Mouse (Mus musculus) embryonic facial prominence, embryonic 14.5 days (tissue): ENCODE results near the gene Rnf169. TPM values are rescaled to one million over a fixed set of nuclear protein-coding genes. Genes with fewer than 3 reads are reported as not detected.

Experiments
- ATAC-seq: fragments of 200-750 bp; cut with Nextera tagmentation; 2 replicates; pipeline ENCODE4 v1.8.0; 2017; ENCODE audit warnings: low read depth, moderate number of reproducible peaks, moderate TSS enrichment
- DNase-seq: peaks from one replicate; pipeline ENCODE4 v3.0.0-alpha.2; 2015; ENCODE audit warnings: low spot score
- H3K27ac ChIP-seq: fragments of 300-500 bp; sonication (generic); replicated peaks from 2 replicates; pipeline ENCODE4 v1.5.1; 2014; ENCODE audit warnings: low read depth, mild to moderate bottlenecking, low read length, moderate library complexity
- H3K27me3 ChIP-seq: fragments of 300-500 bp; sonication (generic); replicated peaks from 2 replicates; pipeline ENCODE4 v1.6.1; 2014; ENCODE audit warnings: low read length; ENCODE audit not compliant: control insufficient read depth, insufficient read depth
- H3K36me3 ChIP-seq: fragments of 300-500 bp; sonication (generic); 2 replicates; pipeline ENCODE4 v1.6.1; 2014; ENCODE audit warnings: low read length, mixed read lengths; ENCODE audit not compliant: control insufficient read depth, insufficient read depth
- H3K4me1 ChIP-seq: fragments of 300-500 bp; sonication (generic); 2 replicates; pipeline ENCODE4 v1.6.1; 2014; ENCODE audit warnings: antibody characterized with exemption, low read length; ENCODE audit not compliant: control insufficient read depth, insufficient read depth
- H3K4me2 ChIP-seq: fragments of 300-500 bp; sonication (generic); 2 replicates; pipeline ENCODE4 v1.6.1; 2014; ENCODE audit warnings: low read depth, mild to moderate bottlenecking, low read length, moderate library complexity, mixed read lengths
- H3K4me3 ChIP-seq: fragments of 300-500 bp; sonication (generic); 2 replicates; pipeline ENCODE4 v1.5.1; 2014; ENCODE audit warnings: low read depth, mild to moderate bottlenecking, low read length
- H3K9ac ChIP-seq: fragments of 300-500 bp; sonication (generic); 2 replicates; pipeline ENCODE4 v1.6.1; 2014; ENCODE audit warnings: low read depth, mild to moderate bottlenecking, low read length, moderate library complexity, mixed read lengths
- H3K9me3 ChIP-seq: fragments of 300-500 bp; sonication (generic); 2 replicates; pipeline ENCODE4 v1.6.1; 2016; ENCODE audit warnings: low read length; ENCODE audit not compliant: control insufficient read depth
- WGBS: fragments of 180-500 bp; shearing (Covaris S2); extraction: QIAGEN DNeasy Blood & Tissue Kit; methylation state at CpG from one replicate; pipeline ENCODE4 v1.1.7; 2014; 5-methylcytosine and 5-hydroxymethylcytosine counted together
- polyA plus RNA-seq: library from polyadenylated mRNA; unstranded; fragments of >200 nt; fragmentation: Nextera tagmentation; extraction: Ambion mirVana; gene quantifications from 2 replicates; pipeline ENCODE4 v1.2.1, GENCODE M21; 2014

Rnf169 gene
- polyA plus RNA-seq, 1 experiment from 2014 or later: 5.9 TPM

DNA sequence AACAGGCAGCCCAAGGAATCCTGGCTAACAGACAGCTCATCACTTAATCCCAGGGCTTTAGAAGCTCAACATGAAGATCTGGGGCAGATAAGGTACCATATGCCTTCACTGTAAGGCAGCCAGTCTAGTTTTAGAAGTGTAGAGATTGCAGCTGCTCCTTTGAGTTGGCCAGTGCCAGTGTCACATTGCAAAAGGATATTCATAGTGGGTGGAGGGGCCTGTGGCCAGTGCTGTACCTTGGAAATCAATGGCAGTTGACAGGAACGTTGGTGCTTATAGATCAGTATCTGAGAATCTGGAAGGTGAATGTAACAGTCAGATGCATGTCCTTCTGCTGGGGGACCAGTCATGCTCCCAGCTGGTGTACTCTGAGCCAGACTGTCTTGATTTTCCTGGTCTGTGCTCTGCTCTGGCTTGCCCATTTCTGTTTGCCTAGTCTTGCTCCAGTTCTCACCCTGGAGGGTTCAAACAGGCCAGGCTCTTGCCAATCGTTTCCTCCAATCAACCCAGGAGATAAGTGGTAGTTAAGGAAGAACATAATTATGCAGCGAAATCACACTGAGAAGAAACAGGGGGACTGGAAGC, 75.7 kb downstream of the Rnf169 start:
- Histone ChIP-seq H3K27me3 (no peaks in the 10 kb centered on the region), H3K4me1 (0 out of 2 replicates have a peak, but pooled peaks cover 3% of the 10 kb centered on the region), H3K27ac (no peak overlapping the region), H3K36me3 (no peaks in the 10 kb centered on the region), H3K4me2 (no peak overlapping the region), H3K4me3 (no peak overlapping the region), H3K9ac (no peak overlapping the region), H3K9me3 (no peaks in the 10 kb centered on the region)
- peak; percentile 51 for DNase-seq
- WGBS: 45% methylated on average over 3 of the region's 3 CpGs
- 0 out of 2 replicates have a peak, but pooled peaks have one; percentile 12 for ATAC-seq

DNA sequence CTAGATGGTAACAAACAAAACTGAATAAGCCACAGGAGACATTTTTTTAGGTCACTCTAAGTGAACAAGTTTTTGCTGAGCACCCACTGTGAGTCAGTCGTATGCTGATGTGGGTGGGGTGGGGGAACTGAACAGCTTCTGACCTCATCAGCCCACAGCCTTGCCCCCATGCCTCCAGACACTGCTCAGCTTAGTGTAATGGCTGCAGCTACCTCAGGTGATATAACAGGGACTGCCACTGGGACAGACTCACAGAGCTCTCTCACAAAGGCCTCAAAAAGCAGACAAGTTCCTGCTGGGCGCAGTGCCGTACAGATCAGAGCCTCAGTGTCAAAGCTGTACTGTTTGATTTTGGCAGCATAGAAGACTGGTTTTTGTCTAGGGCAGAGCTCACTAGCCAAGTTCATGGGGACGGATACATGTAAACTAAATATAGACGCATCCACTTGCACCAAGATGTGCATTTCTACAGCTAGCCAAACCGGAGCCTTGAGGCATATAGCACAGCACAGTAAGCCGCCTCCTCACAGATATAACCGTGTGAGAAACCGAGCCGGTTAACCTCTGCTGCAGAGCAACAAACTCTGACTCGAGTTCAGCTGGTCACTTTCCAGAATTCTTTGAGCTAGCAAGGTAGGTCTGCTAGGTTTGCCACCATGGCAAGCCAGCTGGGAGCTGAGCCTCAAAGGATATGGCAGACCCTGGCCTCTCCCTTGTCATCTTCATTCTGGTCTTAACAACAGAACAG, 77.2 kb downstream of the Rnf169 start:
- Histone ChIP-seq H3K27me3 (no peaks in the 10 kb centered on the region), H3K4me3 (no peak overlapping the region), H3K4me1 (0 out of 2 replicates have a peak, but pooled peaks cover 3% of the 10 kb centered on the region), H3K36me3 (no peaks in the 10 kb centered on the region), H3K27ac (no peak overlapping the region), H3K9ac (no peak overlapping the region), H3K9me3 (no peaks in the 10 kb centered on the region), H3K4me2 (no peak overlapping the region)
- WGBS: 65% methylated on average over 11 of the region's 11 CpGs
- no peak for DNase-seq
- ATAC-seq: no peak

DNA sequence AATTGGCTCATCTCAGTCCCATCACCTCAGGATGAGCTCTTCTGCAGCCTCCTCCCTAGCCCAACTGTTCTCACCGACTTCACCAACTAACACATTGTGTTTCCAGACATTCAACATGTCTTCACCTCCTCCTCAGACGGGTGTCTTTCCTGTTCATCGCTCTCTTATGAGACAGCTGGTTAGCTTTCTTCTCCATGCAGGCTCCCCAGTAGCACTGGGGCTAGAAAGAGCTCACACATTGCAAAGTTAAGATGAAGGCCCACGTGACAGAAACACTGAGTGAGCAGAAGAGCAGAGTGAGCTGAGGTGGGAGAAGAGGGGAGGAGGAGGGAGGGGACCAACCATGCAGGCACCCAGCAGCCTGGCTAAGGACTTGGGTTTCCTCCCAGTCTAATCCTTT, 78.0 kb downstream of the Rnf169 start:
- no peaks in the 10 kb centered on the region for H3K27me3 ChIP-seq
- H3K9ac ChIP-seq: no peak overlapping the region
- H3K9me3 ChIP-seq: no peaks in the 10 kb centered on the region
- no peaks in the 10 kb centered on the region for H3K36me3 ChIP-seq
- no peak overlapping the region for H3K27ac ChIP-seq
- 66% methylated on average over 4 of the region's 4 CpGs for WGBS
- DNase-seq: no peak
- no peak overlapping the region for H3K4me2 ChIP-seq
- H3K4me3 ChIP-seq: no peak overlapping the region
- 0 out of 2 replicates have a peak, but pooled peaks cover 3% of the 10 kb centered on the region for H3K4me1 ChIP-seq
- ATAC-seq: no peak

DNA sequence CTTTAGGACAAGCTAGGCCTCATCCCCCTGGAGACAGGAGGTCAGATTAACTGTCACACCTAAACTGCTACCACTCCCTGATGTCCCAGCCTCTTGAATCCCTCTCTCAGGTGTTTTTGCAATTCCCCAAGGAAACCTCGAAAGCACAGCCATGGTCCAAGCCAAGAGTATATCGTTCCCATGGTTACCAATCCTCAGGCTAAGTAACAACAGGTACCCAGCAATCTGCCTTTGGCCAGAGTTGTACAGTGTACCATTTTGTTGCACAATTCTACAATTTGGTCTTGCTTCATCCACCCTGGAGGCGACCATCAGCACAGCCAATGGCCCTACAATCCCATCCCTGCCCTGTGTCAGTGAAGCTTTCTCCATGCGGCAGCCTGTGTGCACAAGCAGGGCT, 83.3 kb downstream of the Rnf169 start:
- Histone ChIP-seq H3K9ac (no peak overlapping the region), H3K36me3 (no peaks in the 10 kb centered on the region), H3K27ac (no peak overlapping the region), H3K4me2 (no peak overlapping the region), H3K4me3 (no peak overlapping the region), H3K4me1 (no peaks in the 10 kb centered on the region), H3K9me3 (no peaks in the 10 kb centered on the region), H3K27me3 (no peaks in the 10 kb centered on the region)
- DNase-seq: no peak
- WGBS: 75% methylated on average over 4 of the region's 4 CpGs
- ATAC-seq: no peak

DNA sequence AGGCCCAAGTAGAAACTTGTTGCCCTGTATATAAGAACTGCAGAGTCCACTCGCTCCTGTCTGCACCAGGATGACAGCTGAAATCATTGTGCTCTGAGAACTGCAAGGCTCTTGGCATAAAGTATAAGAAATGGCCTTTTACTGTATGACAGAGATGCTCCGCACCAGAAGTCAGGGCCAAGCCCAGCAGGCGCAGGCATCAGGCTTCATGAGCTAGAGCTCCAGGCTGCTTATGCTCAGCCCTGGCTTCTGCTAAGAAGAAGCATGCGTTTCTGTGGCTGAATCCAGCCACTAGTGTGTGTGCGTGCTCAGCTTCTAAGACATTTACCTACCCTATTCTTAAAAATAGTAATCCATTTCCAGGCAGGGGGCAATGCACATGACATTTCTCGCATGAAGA, 85.8 kb downstream of the Rnf169 start:
- H3K4me1 ChIP-seq: no peaks in the 10 kb centered on the region
- no peak overlapping the region for H3K9ac ChIP-seq
- no peak overlapping the region for H3K4me2 ChIP-seq
- ATAC-seq (no peak), DNase-seq (no peak)
- 81% methylated on average over 6 of the region's 6 CpGs for WGBS
- no peak overlapping the region for H3K4me3 ChIP-seq
- H3K36me3 ChIP-seq: no peaks in the 10 kb centered on the region
- no peak overlapping the region for H3K27ac ChIP-seq
- no peaks in the 10 kb centered on the region for H3K9me3 ChIP-seq
- H3K27me3 ChIP-seq: no peaks in the 10 kb centered on the region

DNA sequence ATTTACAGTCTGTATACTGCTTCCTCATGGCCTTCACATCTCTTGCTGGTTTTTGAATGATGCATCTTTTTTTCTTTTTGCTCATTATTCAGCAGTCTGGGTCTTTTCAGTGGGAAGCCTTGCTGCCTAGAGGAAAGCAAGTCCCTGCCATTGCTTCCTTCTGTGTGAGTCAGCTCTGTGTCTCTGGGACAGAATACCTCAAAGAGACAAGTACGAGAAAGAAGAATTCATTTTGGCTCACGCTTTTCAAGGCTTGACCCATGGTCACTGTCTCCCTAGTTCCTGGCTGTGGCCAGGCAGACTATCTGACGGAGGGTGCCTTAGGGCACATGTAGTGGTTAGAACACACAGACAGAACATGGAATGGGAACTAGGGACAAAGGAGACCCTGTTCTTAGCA, 86.3 kb downstream of the Rnf169 start:
- H3K27me3 ChIP-seq: no peaks in the 10 kb centered on the region
- no peak for DNase-seq
- no peak overlapping the region for H3K4me3 ChIP-seq
- H3K9me3 ChIP-seq: no peaks in the 10 kb centered on the region
- H3K36me3 ChIP-seq: no peaks in the 10 kb centered on the region
- no peak overlapping the region for H3K9ac ChIP-seq
- ATAC-seq: no peak
- H3K4me1 ChIP-seq: no peaks in the 10 kb centered on the region
- H3K27ac ChIP-seq: no peak overlapping the region
- 66% methylated on average over 3 of the region's 3 CpGs for WGBS
- no peak overlapping the region for H3K4me2 ChIP-seq

DNA sequence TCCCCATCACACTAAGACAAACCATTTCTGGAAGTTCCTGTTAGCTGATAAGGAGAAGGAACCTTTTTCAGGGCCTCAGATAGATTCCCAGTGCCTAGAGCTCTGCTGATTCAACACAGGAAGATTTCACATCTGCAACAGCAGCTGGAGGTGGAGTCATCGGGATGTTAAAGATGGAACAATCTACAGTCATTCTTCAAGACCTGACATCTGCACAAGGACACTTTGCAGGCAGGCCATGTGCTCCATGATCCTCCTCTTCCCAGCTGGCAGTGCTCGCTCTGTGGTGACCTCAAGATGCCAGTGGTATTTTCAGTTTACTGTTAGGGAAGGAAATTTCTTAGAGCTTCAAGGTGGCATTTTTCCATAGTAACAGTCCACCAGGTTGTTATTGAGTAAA, 87.9 kb downstream of the Rnf169 start:
- Histone ChIP-seq H3K9ac (no peak overlapping the region), H3K4me2 (no peak overlapping the region), H3K27me3 (no peaks in the 10 kb centered on the region), H3K4me3 (no peak overlapping the region), H3K27ac (no peak overlapping the region), H3K4me1 (no peaks in the 10 kb centered on the region), H3K9me3 (no peaks in the 10 kb centered on the region), H3K36me3 (no peaks in the 10 kb centered on the region)
- DNase-seq: no peak
- WGBS: 85% methylated on average over 2 of the region's 2 CpGs
- ATAC-seq: no peak

DNA sequence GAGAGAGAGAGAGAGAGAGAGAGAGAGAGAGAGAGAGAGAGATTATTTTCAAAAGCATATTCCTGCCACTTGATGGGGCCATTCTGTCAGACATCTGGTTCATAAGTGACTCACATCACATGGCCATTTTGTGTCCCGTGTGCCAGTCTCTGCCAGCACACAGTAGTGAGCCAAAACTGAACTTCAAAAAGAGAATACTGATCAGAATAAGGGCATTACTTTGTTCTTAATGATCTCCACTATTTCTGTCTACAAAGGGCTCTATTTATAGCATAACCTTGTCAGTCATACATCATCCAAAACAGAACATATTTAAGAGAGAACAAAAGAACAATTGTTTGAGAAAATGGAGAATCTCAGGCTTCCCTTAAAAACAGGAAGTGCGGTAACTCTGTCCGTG, 88.8 kb downstream of the Rnf169 start:
- Histone ChIP-seq H3K4me3 (no peak overlapping the region), H3K36me3 (no peaks in the 10 kb centered on the region), H3K27ac (no peak overlapping the region), H3K4me2 (no peak overlapping the region), H3K4me1 (no peaks in the 10 kb centered on the region), H3K27me3 (no peaks in the 10 kb centered on the region), H3K9ac (no peak overlapping the region), H3K9me3 (no peaks in the 10 kb centered on the region)
- DNase-seq (no peak), ATAC-seq (no peak)
- WGBS: 34% methylated on average over 3 of the region's 3 CpGs
